Comparison of ENCODE assay signal across 16 mouse cellular contexts in genomic region chr15:98726079-98726478, GRCm38 (mm10). TPM values are rescaled to one million over a fixed set of nuclear protein-coding genes. Genes with fewer than 3 reads are reported as not detected.
A peak's percentile ranks its signal among the peaks of the same experiment; 100 is the strongest.
DNase-seq lines count a peak whose midpoint lies in the region; ATAC-seq and TF ChIP-seq lines count a peak whose summit lies in the region.
"Had no signal": no experiment of that assay in that cellular context is flagged by ENCODE, and none has a peak within 500 bp of the region (broad histone marks: within the 10 kb centered on the region; RNA-seq: fewer than 3 reads in every experiment).

No protein-coding gene starts in this region.

- TF ChIP-seq EP300 in CH12.LX (IDR thresholded peaks at IDR 0.05; ENCODE audit: low read length): no peak

- no peak overlapping the region for H3K27ac ChIP-seq in kidney, postnatal 0 days
- H3K27ac ChIP-seq in CH12.LX (ENCODE audit: insufficient read depth, low read depth): no peak overlapping the region
- H3K27ac ChIP-seq in limb, embryonic 13.5 days: no peak overlapping the region

- 80% methylated on average over 4 of the region's 4 CpGs for WGBS in kidney, postnatal 0 days
- 76% methylated on average over 4 of the region's 4 CpGs for WGBS in limb, embryonic 13.5 days

- no peaks in the 10 kb centered on the region for H3K36me3 ChIP-seq in kidney, postnatal 0 days (ENCODE audit: insufficient read depth, low read length)
- peaks cover 0 to 8% of the 10 kb centered on the region in 2 experiments for H3K36me3 ChIP-seq in CH12.LX (replicated peaks in 1 of 2; ENCODE audit: control insufficient read depth in 1 of 2, insufficient read depth in 1 of 2, low read length in 1 of 2)
- peaks cover 25% of the 10 kb centered on the region for H3K36me3 ChIP-seq in G1E (replicated peaks)
- no peaks in the 10 kb centered on the region for H3K36me3 ChIP-seq in limb, embryonic 13.5 days

- dilution Hi-C loops in CH12.LX (cut with MboI; ENCODE audit: extremely low pct_ligation_motif_present, extremely low pct_unique_long_range_greater_than_20kb, low sequenced_read_pairs): no loop called here

- TF ChIP-seq POLR2A in CH12.LX (IDR thresholded peaks at IDR 0.05; ENCODE audit: low read depth, low read length): no peak

- H3K9me3 ChIP-seq in kidney, postnatal 0 days (replicated peaks; ENCODE audit: low read length): no peaks in the 10 kb centered on the region
- H3K9me3 ChIP-seq in CH12.LX (replicated peaks; ENCODE audit: low read length): no peaks in the 10 kb centered on the region
- no peaks in the 10 kb centered on the region for H3K9me3 ChIP-seq in G1E (replicated peaks)
- H3K9me3 ChIP-seq in limb, embryonic 13.5 days: no peaks in the 10 kb centered on the region

- no peaks in the 10 kb centered on the region for H3K79me2 ChIP-seq in CH12.LX (replicated peaks; ENCODE audit: control insufficient read depth, extremely low read depth, insufficient read depth, poor library complexity, severe bottlenecking)

- no peaks in the 10 kb centered on the region for H3K27me3 ChIP-seq in kidney, postnatal 0 days (ENCODE audit: insufficient read depth, low read length)
- H3K27me3 ChIP-seq in CH12.LX (replicated peaks) (no peaks in the 10 kb centered on the region), G1E (ENCODE audit: insufficient read depth, low read length) (peaks cover 4% of the 10 kb centered on the region; the same call in 1 of the 2 replicates)
- H3K27me3 ChIP-seq in limb, embryonic 13.5 days: peaks cover 3% of the 10 kb centered on the region; the same call in 1 of the 2 replicates
- H3K27me3 ChIP-seq: Patski had no signal

- peak; percentile 13; the same call in 1 of the 2 replicates for TF ChIP-seq CTCF in kidney, postnatal 0 days (IDR thresholded peaks at IDR 0.05; ENCODE audit: low read depth)
- peak in 1 of 2 experiments; percentile 44; a peak in 2 of 4 replicates for TF ChIP-seq CTCF in CH12.LX (conservative IDR thresholded peaks at IDR 0.05 in 1 of 2, IDR thresholded peaks at IDR 0.05 in 1 of 2; ENCODE audit: low read depth in 2 of 2, low read length in 2 of 2)
- TF ChIP-seq CTCF in G1E (IDR thresholded peaks at IDR 0.05; ENCODE audit: low read depth, low read length): no peak

- DNase-seq in kidney, postnatal 0 days (ENCODE audit: low spot score): no peak
- no peak for DNase-seq in kidney, postnatal 14 days
- no peak for DNase-seq in CH12.LX (ENCODE audit: extremely low read depth)
- no peak for DNase-seq in G1E (ENCODE audit: low spot score)
- DNase-seq in cerebellum, postnatal 4 days (ENCODE audit: low spot score in 2 of 2): no peak
- DNase-seq in cerebellum, postnatal 25 days: no peak
- DNase-seq: cerebellum, adult 11-12 months; gastrocnemius, postnatal 36 days; right cerebral cortex, adult 18-20 months had no signal

- ATAC-seq in kidney, postnatal 0 days (replicated peaks; ENCODE audit: low FRiP score, low read depth): no peak
- no peak for ATAC-seq in G1E (ENCODE audit: extremely low read depth, insufficient number of reproducible peaks, low FRiP score, poor library complexity, severe bottlenecking)
- ATAC-seq in limb, embryonic 13.5 days (ENCODE audit: low FRiP score, low read depth): no peak
- ATAC-seq: Patski had no signal

- in situ Hi-C loops in CH12.LX (cut with MboI; ENCODE audit: low pct_ligation_motif_present, low pct_unique_long_range_greater_than_20kb, low sequenced_read_pairs): no loop called here

- H3K4me3 ChIP-seq in kidney, postnatal 0 days (replicated peaks; ENCODE audit: low read depth, low read length): no peak overlapping the region
- H3K4me3 ChIP-seq in CH12.LX (replicated peaks in 1 of 3; ENCODE audit: low read depth in 2 of 3, low read length in 2 of 3, poor library complexity in 1 of 3) (no peak overlapping the region), G1E (ENCODE audit: low read depth, low read length) (peak overlapping the region; percentile 76; the same call in 1 of the 2 replicates)
- H3K4me3 ChIP-seq in limb, embryonic 13.5 days: no peak overlapping the region

- no peak for TF ChIP-seq RAD21 in CH12.LX (IDR thresholded peaks at IDR 0.05; ENCODE audit: low read depth, low read length)

- no peak overlapping the region for H3K4me2 ChIP-seq in kidney, postnatal 0 days (ENCODE audit: low read length)
- peak overlapping the region; percentile 41 for H3K4me2 ChIP-seq in CH12.LX (ENCODE audit: insufficient read depth, low read depth, poor library complexity, severe bottlenecking)
- peak overlapping the region; percentile 98 for H3K4me2 ChIP-seq in limb, embryonic 13.5 days (replicated peaks)

- H3K4me1 ChIP-seq in kidney, postnatal 0 days (replicated peaks; ENCODE audit: insufficient read depth, low read length): peaks cover 18% of the 10 kb centered on the region; the same call in 1 of the 2 replicates
- H3K4me1 ChIP-seq in CH12.LX (ENCODE audit: control insufficient read depth in 1 of 2, insufficient read depth in 2 of 2): peaks cover 3 to 10% of the 10 kb centered on the region in 2 experiments; a peak in 3 of 4 replicates
- peaks cover 50% of the 10 kb centered on the region for H3K4me1 ChIP-seq in G1E (ENCODE audit: insufficient read depth, low read depth, low read length)
- H3K4me1 ChIP-seq in limb, embryonic 13.5 days: peaks cover 56% of the 10 kb centered on the region

- no peak overlapping the region for H3K9ac ChIP-seq in kidney, postnatal 0 days (ENCODE audit: low read depth, low read length)
- 0 out of 2 replicates have a peak overlapping the region, but pooled peaks have one; percentile 49 for H3K9ac ChIP-seq in CH12.LX (ENCODE audit: insufficient read depth, low read depth)
- no peak overlapping the region for H3K9ac ChIP-seq in limb, embryonic 13.5 days

TF ChIP-seq in CH12.LX, 34 proteins besides CTCF, POLR2A, EP300 and RAD21 (continues in another document):
- no peak for TF ChIP-seq MEF2A (IDR thresholded peaks at IDR 0.05; ENCODE audit: borderline replicate concordance, low read depth, low read length)
- no peak for TF ChIP-seq HCFC1 (IDR thresholded peaks at IDR 0.05; ENCODE audit: low read depth, low read length)
- TF ChIP-seq ZC3H11A (IDR thresholded peaks at IDR 0.05; ENCODE audit: low read depth, low read length): no peak
- no peak for TF ChIP-seq JUN (IDR thresholded peaks at IDR 0.05; ENCODE audit: insufficient read depth, low read depth, low read length)
- no peak for TF ChIP-seq USF2 (conservative IDR thresholded peaks at IDR 0.05; ENCODE audit: low read depth, low read length)
- no peak for TF ChIP-seq IRF4 (IDR thresholded peaks at IDR 0.05; ENCODE audit: low read depth, low read length)
- no peak for TF ChIP-seq ELF1 (IDR thresholded peaks at IDR 0.05; ENCODE audit: low read depth, low read length)
- no peak for TF ChIP-seq CHD1 (IDR thresholded peaks at IDR 0.05; ENCODE audit: low read depth, low read length)
- TF ChIP-seq MAZ (IDR thresholded peaks at IDR 0.05; ENCODE audit: low read depth, low read length): no peak
- TF ChIP-seq MYC (IDR thresholded peaks at IDR 0.05; ENCODE audit: low read depth, low read length): no peak
- TF ChIP-seq TBP (conservative IDR thresholded peaks at IDR 0.05; ENCODE audit: low read depth, low read length): no peak
- TF ChIP-seq ZNF384 (IDR thresholded peaks at IDR 0.05; ENCODE audit: low read depth, low read length): no peak
- no peak for TF ChIP-seq MAFK (IDR thresholded peaks at IDR 0.05; ENCODE audit: insufficient replicate concordance, low read length)

RNA-seq across cellular contexts. Expression of gene Fkbp11, which starts 1.9 kb away (rescaled TPM):
- 34.4 and 34.6 TPM in 2 replicates for polyA plus RNA-seq in kidney, postnatal 0 days (2015; fragmentation: Nextera tagmentation; extraction: Ambion mirVana)
- total RNA-seq in CH12.LX (2012; rRNA removed) (75.0 and 132 TPM in 2 replicates), CH12.LX (2014; rRNA removed) (21.0 and 23.4 TPM in 2 replicates), G1E (2014; fragmentation: Nextera tagmentation) (11.5 and 14.1 TPM in 2 replicates), G1E (2017) (6.2 and 6.7 TPM in 2 replicates)
- polyA plus RNA-seq in CH12.LX (2012; ENCODE audit: insufficient read length, low read depth) (22.2 and 27.6 TPM in 2 replicates), G1E (2012) (20.2 and 23.8 TPM in 2 replicates)
- 50.8 and 51.5 TPM in 2 replicates for polyA plus RNA-seq in limb, embryonic 13.5 days (2015; fragmentation: Nextera tagmentation; extraction: Ambion mirVana)

RNA-seq across cellular contexts. Expression of gene Ccdc65, which starts 18.1 kb away (rescaled TPM):
- polyA plus RNA-seq in kidney, postnatal 0 days (2015; fragmentation: Nextera tagmentation; extraction: Ambion mirVana): 0.74 and 0.75 TPM in 2 replicates
- 0.13 TPM in 1 of 2 replicates, not detected in the other for total RNA-seq in CH12.LX (2012; rRNA removed)
- not detected in 2 replicates for total RNA-seq in CH12.LX (2014; rRNA removed)
- polyA plus RNA-seq in CH12.LX (2012; ENCODE audit: insufficient read length, low read depth): 0.11 and 0.14 TPM in 2 replicates
- 1.0 TPM in 1 of 2 replicates, not detected in the other for total RNA-seq in G1E (2014; fragmentation: Nextera tagmentation)
- total RNA-seq in G1E (2017): 0.06 and 0.60 TPM in 2 replicates
- polyA plus RNA-seq in G1E (2012): not detected in 2 replicates
- 0.87 and 0.90 TPM in 2 replicates for polyA plus RNA-seq in limb, embryonic 13.5 days (2015; fragmentation: Nextera tagmentation; extraction: Ambion mirVana)
- total RNA-seq: gastrocnemius, postnatal 36 days; liver, adult 2 months; megakaryocyte progenitor cell, adult 5-6 weeks; neutrophil, adult 5-6 weeks had no signal
- polyA plus RNA-seq: liver, adult 2 months; spleen, adult 2 months had no signal

RNA-seq across cellular contexts. Expression of gene Arf3, which starts 36.9 kb away (rescaled TPM):
- 39.0 and 39.6 TPM in 2 replicates for polyA plus RNA-seq in kidney, postnatal 0 days (2015; fragmentation: Nextera tagmentation; extraction: Ambion mirVana)
- total RNA-seq in CH12.LX (2012; rRNA removed) (32.5 and 33.8 TPM in 2 replicates), CH12.LX (2014; rRNA removed) (33.9 and 41.0 TPM in 2 replicates), G1E (2014; fragmentation: Nextera tagmentation) (60.9 and 65.0 TPM in 2 replicates), G1E (2017) (37.9 and 41.6 TPM in 2 replicates)
- polyA plus RNA-seq in CH12.LX (2012; ENCODE audit: insufficient read length, low read depth) (158 and 182 TPM in 2 replicates), G1E (2012) (55.4 and 58.2 TPM in 2 replicates)
- 39.1 and 41.0 TPM in 2 replicates for polyA plus RNA-seq in limb, embryonic 13.5 days (2015; fragmentation: Nextera tagmentation; extraction: Ambion mirVana)

RNA-seq across cellular contexts. Expression of gene Rnd1, which starts 48.8 kb away (rescaled TPM):
- 0.50 and 0.66 TPM in 2 replicates for polyA plus RNA-seq in kidney, postnatal 0 days (2015; fragmentation: Nextera tagmentation; extraction: Ambion mirVana)
- total RNA-seq in CH12.LX (2012; rRNA removed) (3.8 and 6.3 TPM in 2 replicates), CH12.LX (2014; rRNA removed) (5.8 and 9.4 TPM in 2 replicates), G1E (2014; fragmentation: Nextera tagmentation) (3.2 and 3.3 TPM in 2 replicates), G1E (2017) (1.2 and 1.5 TPM in 2 replicates)
- polyA plus RNA-seq in CH12.LX (2012; ENCODE audit: insufficient read length, low read depth) (5.7 and 6.0 TPM in 2 replicates), G1E (2012) (1.0 and 1.1 TPM in 2 replicates)
- 0.87 and 1.1 TPM in 2 replicates for polyA plus RNA-seq in limb, embryonic 13.5 days (2015; fragmentation: Nextera tagmentation; extraction: Ambion mirVana)

RNA-seq across cellular contexts. Expression of gene Wnt10b, which starts 51.9 kb away (rescaled TPM):
- polyA plus RNA-seq in kidney, postnatal 0 days (2015; fragmentation: Nextera tagmentation; extraction: Ambion mirVana): not detected in 2 replicates
- total RNA-seq in CH12.LX (2012; rRNA removed) (19.1 and 25.4 TPM in 2 replicates), CH12.LX (2014; rRNA removed) (61.6 and 64.4 TPM in 2 replicates), G1E (2014; fragmentation: Nextera tagmentation) (not detected in 2 replicates), G1E (2017) (0.27 TPM in 1 of 2 replicates, not detected in the other)
- polyA plus RNA-seq in CH12.LX (2012; ENCODE audit: insufficient read length, low read depth) (56.2 and 58.0 TPM in 2 replicates), G1E (2012) (0.05 and 0.09 TPM in 2 replicates)
- 2.1 and 2.4 TPM in 2 replicates for polyA plus RNA-seq in limb, embryonic 13.5 days (2015; fragmentation: Nextera tagmentation; extraction: Ambion mirVana)
- total RNA-seq: liver, adult 2 months had no signal
- polyA plus RNA-seq: heart, embryonic 14.5 days; liver, adult 2 months; Patski had no signal
